Mouse (Mus musculus): ENCODE measurements around the gene Magoh.

The Magoh gene

GRCm38 (mm10) chr4:107889385-107889730 is 9.8 kb downstream of the Magoh start:
- in situ Hi-C loops (cut with MboI, MseI): no loop called here

DNA sequence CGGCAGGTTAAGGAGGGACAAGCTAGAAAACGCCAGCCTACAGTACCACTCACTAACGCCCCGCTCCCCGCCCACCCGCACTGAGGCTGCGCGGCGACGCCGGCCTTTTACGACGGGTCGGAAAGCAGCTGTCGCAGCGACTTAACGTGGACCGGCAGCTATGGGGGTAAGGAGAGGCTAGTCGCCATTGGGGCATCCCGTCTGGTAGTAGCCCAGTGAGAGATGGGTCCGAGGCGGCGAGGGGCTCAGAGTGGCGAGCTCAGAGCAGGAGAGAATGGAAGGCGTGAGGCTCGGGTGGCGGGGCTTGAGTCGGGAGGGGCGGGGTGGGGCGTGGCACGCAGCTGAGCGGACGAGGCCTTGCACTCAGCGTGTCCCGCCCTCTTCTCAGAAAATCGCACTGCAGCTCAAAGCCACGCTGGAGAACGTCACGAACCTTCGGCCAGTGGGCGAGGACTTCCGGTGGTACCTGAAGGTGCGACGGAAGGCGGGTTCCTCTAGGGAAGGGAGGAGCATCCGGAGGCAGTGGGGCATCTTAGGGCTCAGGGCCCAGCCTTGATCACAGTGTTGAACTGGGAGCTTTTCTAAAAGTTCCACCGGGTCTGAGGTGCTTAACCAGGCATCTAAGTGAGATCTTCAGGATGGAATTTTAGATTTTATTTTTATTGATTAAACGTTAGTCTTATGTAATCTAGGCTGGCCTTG is 10.3 kb downstream of the Magoh start, which contains the start of gene 0610037L13Rik:
0610037L13Rik (plus strand) TSS at position 83 of the 702 bp plus-strand sequence.
- in situ Hi-C loops (cut with MboI, MseI): no loop called here

DNA sequence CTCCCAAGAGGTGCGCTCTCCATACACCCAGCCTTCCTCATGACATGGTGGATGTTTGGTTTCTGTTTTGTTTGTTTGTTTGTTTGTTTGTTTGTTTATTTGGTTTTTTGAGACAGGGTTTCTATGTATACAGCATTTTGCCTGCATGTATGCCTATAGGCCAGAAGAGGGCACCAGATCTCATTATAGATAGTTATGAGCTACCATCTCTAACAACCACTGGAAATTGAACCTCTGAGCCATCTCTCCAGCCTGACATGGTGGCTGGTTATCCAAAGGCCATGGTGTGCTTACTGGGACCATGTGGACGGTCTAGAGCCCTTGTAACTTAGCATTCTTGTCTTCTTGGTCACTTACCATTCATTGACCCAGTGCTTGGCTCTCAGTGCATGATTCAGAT is 13.1 kb downstream of the Magoh start:
- in situ Hi-C loops (cut with MboI, MseI): no loop called here

DNA sequence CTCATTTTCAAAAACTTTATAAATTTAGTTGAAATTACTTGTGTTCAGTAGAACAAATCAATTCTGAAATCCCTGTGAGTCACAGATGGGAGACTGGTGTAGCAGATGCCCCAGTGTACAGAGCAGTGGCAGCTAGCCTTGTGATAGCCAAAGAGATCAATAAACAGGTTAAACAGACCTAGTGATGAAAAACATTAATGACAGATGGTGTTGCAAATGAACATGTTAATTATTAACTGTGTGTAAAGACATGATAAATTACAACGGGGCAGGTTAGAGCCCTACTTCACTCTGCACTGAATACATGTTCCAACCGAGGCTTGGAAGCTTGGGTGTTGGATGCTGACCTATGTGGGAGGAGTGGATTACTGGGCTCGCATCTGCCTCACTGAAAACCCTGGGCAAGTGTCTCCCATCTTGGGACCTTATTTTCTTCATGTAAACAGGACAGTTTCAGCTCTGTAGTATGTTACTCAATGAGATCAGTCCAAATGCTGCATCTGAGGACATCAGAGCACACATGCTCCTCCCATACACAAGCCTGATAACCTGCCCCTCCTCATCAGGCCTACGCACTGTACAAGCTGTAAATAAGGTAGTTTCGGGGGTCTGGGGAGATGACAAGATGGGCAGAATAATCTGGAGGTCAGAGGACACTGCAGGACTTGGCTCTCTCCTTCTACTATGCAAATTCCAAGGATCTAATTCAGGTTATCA is 19.8 kb downstream of the Magoh start:
- in situ Hi-C loops (cut with MboI, MseI): no loop called here

GRCm38 (mm10) chr4:107900206-107900605 is 20.7 kb downstream of the Magoh start:
- in situ Hi-C loops (cut with MboI, MseI): no loop called here

DNA sequence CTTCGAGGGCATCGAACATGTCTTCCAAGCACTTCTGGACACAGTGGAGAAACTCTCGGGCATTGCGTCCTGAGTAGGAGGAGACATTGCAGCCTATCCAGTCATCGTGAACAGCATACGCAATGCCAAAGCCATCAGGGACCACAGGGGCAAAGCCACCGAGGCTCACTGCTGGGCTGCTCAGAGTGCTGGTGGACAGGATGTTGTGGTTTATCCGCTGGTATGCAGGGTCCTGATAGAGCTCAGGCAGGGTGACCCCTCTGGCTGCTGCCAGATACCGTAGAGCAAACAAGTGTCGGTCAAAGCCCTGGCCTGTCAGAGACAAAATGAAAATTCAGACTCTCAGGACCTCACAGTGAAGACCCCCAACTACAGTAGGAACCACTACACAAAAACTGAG is 24.7 kb downstream of the Magoh start:
- in situ Hi-C loops (cut with MboI, MseI): no loop called here

DNA sequence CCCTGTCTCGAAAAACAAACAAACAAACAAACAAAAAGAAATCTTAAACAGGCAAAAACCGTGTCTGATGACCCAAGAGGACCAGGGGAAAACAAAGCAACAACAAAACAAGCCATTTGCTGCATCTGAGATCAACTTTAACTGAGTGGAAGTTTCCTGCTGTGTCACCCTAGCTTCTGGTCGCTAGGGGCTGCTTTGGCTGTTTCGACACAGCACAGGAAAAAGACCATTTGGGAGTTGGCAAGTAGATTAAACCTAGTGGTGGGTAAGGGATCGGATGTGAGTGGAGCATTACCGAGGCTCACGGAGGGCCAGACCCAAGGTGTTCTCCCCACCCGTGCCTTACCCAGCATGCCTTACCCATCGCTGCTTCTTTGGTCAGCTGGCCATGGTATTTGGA is 27.0 kb downstream of the Magoh start:
- in situ Hi-C loops (cut with MboI, MseI): no loop called here

- in situ Hi-C loops (cut with MboI, MseI): no loop called here
These were observed 30.5 kb downstream of the Magoh start for GRCm38 (mm10) chr4:107910020-107910419.

DNA sequence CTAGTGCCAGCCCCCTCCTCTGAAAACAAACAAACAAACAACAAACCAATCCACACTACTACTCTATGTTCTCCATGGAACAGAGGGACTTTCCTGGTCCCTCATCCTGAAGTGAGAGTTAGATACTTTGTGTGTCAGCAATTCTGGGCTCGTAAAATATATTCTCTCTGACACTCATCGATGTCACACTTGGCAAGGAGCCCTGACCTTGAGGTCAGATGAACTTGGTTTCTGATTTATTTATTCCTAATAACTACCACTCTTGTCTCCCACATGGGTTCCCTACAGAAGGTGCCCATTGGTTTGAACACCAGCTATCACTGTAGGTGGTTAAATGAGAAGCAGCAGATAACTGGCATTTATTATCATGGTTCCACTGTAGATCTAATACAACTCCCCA is 40.8 kb downstream of the Magoh start:
- in situ Hi-C loops (cut with MboI, MseI): no loop called here

DNA sequence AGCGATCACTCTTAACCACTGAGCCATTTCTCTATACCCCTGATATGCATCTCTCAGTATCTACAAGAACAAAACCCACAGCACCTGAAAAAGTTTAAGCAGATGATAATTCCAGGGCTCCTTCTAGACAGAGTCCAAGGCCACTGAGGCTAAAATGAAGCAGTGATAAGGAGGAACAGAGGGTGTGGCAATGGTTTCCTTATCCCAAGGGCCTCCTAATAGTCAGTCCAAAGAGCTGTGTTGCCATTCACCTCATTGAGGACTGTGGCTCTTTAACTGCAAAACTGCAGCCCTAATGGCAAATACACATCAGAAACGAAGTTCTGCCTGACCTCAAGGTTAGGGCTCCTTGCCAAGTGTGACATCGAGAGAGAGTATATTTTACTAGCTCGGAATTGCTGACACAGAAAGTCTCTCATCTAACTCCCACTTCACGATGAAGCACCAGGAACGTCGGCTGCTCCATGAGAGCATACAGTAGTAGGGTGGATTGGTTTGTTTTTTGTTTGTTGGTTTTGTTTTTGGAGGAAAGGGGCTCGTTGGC is 41.7 kb downstream of the Magoh start:
- in situ Hi-C loops (cut with MboI, MseI): no loop called here

DNA sequence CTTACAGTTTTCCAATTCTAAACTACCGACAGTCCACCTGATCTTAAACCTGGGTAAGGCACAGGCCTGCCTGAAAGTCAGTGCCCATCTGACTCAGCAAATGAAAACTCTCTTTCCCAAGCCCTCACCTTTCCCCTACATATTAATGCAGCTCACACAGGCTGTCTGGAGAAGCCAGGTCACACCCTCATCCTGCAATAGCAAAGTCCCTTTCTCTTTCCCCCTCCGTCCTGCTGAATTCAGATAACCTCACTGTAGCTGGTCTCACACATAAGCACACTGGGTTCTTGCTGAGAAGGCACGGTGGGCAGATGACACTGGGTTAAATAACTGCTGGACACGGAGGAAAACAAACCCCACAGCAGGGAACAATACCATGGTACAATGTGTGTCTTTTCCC is 42.4 kb downstream of the Magoh start:
- in situ Hi-C loops (cut with MboI, MseI): no loop called here

DNA sequence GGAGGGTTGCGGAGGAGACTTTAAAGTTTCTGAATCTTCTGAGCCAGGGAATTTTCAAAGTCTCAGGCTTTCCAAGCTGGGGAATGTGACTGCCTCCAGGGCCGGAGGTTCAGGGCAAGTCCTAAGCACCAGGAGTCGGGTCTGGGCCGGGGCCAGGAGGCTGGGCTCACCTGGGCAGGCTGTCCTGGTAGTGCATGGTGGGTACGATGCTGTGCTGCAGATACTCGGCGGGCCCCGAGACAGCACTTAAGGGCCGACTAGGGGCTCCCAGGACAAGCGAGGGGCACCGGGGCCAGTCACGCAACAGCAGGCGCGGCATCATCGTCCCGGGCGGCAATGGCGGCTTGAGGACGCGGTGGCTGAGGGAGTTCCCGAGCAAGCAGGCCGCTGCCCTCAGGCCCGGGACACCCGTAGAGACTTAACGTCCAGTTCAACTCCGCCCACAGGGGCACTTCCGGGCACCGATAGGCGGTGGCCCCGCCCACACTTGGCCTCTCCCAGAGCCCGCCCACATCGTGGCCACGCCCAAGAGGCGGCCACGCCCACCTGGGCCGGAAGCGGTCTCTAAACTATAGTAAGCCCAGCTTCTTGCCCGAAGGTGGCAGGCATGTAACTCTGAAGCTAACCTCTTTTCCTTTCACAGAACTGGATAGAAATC is 43.7 kb downstream of the Magoh start, which contains the start of gene Cpt2:
Cpt2 (minus strand) TSS at position 466 of the 658 bp plus-strand sequence.
- in situ Hi-C loops (cut with MboI, MseI): no loop called here

- in situ Hi-C loops (cut with MboI, MseI): no loop called here
These were observed 44.2 kb downstream of the Magoh start for GRCm38 (mm10) chr4:107923803-107924194.

GRCm38 (mm10) chr4:107928269-107928668 is 48.7 kb downstream of the Magoh start:
- in situ Hi-C loops (cut with MboI, MseI): loop anchor here in 1 of 2 experiments (5.0 kb wide), 1 partner anchor 184 kb away; no protein-coding TSS in a partner anchor

GRCm38 (mm10) chr4:107928726-107929125 is 49.2 kb downstream of the Magoh start:
- in situ Hi-C loops (cut with MboI, MseI): loop anchor here in 1 of 2 experiments (5.0 kb wide), 1 partner anchor 184 kb away; no protein-coding TSS in a partner anchor

DNA sequence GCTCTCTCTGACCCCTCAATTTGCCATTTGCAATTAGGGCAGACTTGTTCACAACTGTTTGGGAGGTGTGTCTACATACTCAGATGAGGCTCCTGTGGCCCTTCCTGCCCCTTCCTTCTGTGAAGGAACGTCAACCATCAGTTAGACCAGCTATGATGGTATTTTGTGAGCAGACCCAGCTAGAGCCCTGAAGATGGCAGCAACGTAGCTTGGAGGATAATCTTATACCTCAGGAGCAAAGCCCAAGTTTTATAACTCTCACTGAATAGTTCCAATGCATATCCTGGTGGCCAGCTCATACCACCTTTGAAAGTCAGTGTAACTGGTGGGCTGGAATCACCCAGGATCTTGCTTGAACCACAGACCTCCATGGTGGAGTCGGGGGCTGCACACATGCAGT is 51.9 kb downstream of the Magoh start:
- in situ Hi-C loops (cut with MboI, MseI): no loop called here

DNA sequence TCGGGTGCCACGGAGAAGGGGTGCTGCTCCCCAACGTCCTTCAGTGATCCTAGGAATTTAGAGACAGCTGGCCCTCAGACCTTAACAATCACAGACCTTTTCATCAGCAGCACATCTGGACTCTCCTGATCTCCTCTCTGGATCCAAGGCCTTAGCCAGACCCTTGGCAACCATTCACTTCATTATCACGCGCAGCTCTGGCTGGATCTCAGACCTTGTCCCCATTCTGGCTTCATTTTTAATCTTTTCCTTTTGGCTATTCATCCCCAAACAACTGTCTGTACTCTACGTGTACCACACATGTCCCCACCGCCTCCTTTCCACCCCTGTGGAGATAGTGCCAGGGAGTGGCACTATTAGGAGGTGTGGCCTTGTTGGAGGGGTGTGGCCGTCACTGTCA is 53.7 kb downstream of the Magoh start:
- in situ Hi-C loops (cut with MboI, MseI): no loop called here

GRCm38 (mm10) chr4:107935254-107935653 is 55.7 kb downstream of the Magoh start:
- in situ Hi-C loops (cut with MboI, MseI): no loop called here
